Mouse (Mus musculus) kidney, postnatal 14 days (tissue): ENCODE data around the gene Phf11a.
A peak's percentile ranks its signal among the peaks of the same experiment; 100 is the strongest.
"Not testable (repeated sequence)": the region's sequence is repeated elsewhere in the genome, so short reads cannot be mapped to it uniquely, and the experiment has no call there.

ENCODE experiments used
- DNase-seq: peaks from one replicate; pipeline ENCODE4 v3.0.0; 2022; ENCODE audit warnings: mixed read lengths

Gene Phf11a

DNA sequence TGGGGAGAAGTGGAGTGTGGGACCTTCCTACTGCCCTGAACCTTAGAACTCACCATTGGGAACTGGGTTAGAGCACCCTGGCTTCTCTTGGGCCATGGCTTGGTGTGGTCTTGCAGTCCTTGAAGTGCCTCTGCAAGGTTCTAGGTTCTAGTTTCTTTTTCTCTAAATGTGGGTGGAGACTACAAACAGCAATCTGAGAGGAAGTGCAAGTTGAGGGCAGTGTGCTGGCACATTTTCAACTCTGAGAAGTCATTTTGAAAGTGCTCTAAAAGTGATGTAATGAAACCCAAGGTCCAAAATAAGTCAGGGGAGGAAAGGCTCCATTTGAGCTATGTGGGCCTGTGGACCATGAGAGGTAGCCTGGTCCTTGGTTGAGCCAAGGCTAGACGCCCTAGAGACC, at the start of gene Phf11a:
Phf11a (minus strand) TSS at position 132 of the 400 bp plus-strand sequence.
- DNase-seq = not testable (repeated sequence)

DNA sequence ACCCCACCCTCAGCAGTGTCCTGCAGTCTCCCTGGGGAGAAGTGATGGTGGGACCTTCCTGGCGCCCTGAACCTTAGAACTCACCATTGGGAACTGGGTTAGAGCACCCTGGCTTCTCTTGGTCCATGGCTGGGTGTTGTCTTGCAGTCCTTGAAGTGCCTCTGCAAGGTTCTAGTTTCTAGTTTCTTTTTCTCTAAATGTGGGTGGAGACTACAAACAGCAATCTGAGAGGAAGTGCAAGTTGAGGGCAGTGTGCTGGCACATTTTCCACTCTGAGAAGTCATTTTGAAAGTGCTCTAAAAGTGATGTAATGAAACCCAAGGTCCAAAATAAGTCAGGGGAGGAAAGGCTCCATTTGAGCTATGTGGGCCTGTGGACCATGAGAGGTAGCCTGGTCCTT, 43.9 kb upstream of the Phf11a start, which contains the start of gene Phf11b:
Phf11b (minus strand) TSS at position 163 of the 400 bp plus-strand sequence.
- DNase-seq = peak; percentile 2

DNA sequence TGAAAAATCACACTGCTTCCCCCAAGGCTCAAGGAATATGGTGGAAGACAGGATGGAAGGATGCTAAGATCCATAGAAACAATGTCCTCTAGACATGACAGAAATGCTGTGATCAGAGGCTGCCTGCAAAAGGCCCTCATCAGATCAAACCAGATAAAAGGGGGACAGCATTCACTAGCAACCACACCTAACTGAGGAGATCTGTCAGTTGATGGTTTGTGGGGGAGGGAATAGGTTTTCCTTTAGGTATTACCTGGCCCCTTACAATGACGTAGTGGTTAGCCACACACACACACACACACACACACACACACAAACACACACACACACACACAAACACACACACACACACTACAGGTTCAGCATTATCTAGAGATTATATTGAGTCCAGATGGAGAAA, 42.2 kb upstream of the Phf11a start:
- no peak for DNase-seq

DNA sequence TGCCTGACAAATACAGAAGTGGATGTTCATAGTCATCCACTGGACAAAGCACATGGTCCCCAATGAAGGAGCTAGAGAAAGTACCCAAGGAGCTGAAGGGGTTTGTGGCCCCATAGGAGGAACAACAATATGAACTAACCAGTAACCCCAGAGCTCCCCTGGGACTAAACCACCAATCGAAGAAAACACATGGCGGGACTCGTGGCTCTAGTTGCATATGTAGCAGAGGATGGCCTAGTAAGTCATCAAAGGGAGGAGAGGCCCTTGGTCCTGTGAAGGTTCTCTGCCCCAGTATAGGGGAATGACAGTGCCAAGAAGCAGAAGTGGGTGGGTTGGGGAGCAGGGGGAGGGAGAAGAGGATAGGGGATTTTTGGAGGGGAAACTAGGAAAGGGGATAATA, 38.7 kb upstream of the Phf11a start:
- not testable (repeated sequence) for DNase-seq

DNA sequence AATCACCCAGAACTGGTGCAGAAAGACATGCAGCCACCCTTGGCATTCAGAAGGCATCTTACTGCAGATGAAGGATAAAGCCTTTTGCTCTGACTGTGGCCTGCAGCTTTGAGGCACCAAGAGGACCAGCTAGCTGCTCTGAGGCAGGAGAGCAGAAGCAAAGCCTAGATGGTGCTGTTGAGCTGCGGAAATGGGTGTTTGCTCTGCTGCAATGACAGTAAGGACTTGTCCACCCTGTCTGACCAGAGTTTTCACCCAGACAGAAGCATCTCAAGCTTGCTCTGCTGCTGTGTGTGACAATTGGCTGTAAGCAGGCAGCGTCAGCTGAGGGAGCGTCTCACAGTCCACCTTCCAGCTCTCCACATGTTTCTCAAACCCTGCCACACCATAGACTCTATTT, 33.2 kb upstream of the Phf11a start:
- peak; percentile 21 for DNase-seq

DNA sequence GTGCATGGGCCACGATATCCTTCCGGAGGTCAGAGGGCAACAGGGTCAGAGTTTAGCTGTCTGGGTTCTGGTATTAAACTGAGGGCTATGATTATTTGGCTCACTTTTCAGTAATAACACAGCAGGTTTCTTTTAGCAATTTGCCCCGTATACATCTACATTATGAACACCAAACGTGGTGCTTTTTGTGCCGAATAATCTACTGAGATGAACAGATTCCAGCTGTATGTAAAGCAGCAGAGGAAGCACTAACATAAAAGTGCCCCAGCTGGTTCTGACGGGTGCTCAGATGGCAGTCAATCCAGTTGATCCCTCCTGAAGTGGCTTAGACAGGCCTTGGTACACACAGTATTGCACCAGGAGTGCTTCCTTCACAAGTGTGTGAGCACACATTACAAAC, 22.6 kb upstream of the Phf11a start:
- not testable (repeated sequence) for DNase-seq

DNA sequence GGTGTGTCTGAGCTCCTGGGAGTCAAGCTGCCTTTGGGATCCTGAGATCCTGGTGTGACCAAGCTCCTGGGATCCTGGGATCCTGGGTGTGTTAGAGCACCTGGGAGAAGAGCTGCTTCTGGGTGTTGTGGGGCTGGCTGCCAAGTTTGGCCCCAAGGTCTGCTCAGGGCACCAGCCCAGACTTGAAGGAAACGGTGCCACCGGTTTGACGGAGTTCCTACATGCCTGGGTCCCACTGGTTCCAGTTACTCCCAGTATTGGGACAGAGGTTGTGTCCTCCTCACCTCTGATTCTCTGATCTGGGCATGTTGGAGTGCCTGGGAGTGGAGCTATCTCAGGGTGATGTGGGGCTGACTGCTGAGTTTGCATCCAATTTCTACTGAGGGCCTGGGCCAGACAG, 21.7 kb upstream of the Phf11a start:
- not testable (repeated sequence) for DNase-seq

DNA sequence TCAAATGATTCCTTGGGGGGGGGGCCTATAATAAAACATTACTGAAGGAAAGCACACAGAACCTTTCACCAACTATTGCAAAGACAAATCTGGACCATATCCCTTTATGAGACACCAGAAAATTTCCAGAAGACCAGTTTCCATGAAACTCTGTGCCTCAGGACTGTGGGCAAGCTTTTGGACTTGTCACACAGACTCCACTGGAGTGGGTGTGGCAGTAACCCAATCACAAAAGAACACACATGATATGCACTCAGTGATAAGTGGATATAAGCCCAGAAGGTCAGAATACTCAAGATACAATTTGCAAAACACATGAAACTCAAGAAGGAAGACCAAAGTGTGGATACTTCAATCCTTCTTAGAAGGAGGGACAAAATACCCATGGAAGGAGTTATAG, 5.6 kb downstream of the Phf11a start:
- DNase-seq = not testable (repeated sequence)

DNA sequence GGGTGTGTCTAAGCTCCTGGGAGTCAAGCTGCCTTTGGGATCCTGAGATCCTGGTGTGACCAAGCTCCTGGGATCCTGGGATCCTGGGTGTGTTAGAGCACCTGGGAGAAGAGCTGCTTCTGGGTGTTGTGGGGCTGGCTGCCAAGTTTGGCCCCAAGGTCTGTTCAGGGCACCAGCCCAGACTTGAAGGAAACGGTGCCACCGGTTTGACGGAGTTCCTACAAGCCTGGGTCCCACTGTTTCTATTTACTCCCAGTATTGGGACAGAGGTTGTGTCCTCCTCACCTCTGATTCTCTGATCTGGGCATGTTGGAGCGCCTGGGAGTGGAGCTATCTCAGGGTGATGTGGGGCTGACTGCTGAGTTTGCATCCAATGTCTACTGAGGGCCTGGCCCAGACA, 22.4 kb downstream of the Phf11a start:
- DNase-seq = not testable (repeated sequence)

DNA sequence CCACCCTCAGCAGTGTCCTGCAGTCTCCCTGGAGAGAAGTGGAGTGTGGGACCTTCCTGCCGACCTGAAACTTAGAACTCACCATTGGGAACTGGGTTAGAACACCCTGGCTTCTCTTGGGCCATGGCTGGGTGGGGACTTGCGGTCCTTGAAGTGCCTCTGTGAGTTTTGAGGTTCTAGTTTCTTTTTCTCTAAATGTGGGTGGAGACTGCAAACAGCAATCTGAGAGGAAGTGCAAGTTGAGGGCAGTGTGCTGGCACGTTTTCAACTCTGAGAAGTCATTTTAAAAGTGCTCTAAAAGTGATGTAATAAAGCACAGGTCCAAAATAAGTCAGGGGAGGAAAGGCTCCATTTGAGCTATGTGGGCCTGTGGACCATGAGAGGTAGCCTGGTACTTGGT, 37.3 kb downstream of the Phf11a start, which contains the start of gene Gm6904:
Gm6904 (minus strand) TSS at position 161 of the 400 bp plus-strand sequence.
- DNase-seq = peak; percentile 8

DNA sequence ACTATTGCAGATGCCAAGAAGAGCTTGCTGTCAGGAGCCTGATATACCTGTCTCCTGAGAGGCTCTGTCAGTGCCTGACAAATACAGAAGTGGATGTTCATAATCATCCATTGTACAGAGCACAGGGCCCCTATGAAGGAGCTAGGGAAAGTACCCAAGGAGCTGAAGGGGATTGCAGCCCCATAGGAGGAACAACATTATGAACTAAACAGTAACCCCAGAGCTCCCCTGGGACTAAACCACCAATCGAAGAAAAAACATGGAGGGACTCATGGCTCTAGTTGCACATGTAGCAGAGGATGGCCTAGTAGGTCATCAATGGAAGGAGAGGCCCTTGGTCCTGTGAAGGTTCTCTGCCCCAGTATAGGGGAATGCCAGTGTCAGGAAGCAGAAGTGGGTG, 41.5 kb downstream of the Phf11a start:
- DNase-seq = not testable (repeated sequence)

DNA sequence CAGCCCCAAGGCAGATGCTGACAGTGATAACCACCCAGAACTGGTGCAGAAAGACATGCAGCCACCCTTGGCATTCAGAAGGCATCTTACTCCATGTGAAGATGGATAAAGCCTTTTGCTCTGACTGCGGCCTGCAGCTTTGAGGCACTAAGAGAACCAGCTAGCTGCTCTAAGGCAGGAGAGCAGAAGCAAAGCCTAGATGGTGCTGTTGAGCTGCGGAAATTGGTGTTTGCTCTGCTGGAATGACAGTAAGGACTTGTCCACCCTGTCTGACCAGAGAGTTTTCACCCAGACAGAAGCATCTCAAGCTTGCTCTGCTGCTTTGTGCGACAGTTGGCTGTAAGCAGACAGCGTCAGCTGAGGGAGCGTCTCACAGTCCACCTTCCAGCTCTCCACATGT, 47.0 kb downstream of the Phf11a start:
- peak; percentile 16 for DNase-seq

DNA sequence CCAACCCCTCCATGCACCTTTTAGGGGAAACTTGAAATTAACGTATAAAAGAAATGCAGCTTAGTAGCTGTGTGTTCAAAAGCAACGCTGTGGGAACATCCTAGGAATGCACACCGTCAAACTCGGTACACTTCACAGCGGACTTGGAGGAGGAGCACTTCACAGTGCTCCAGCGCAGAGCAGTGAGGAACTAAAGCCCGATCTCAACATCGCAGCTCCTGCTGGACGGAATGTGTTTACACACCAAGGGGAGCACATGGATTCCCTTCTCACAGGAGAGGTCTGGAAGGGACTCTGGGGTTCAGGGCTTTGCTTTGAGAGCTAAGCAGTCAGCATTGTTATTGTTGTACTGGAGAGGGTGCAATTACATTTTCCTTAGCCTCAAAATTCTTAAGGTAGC, 63.7 kb downstream of the Phf11a start:
- DNase-seq = no peak

DNA sequence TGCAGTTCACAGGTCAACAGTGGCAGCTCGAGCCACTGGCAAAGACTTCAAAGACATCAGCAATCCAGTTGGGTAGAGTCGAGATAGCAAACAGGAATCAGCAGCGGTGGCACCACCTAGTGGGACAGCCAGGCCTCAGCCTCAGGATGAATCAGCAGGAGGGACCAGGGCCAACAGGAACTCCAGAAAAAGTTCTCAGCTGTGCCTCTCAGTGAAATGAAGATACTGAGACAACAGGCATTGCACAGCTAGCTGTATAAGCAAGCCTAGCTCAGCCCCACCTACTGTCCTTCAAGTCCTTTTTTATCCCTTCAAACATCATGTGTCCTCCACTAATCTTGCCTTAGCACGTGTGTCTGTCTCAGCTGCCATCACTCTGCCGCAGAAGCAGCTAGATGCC, 65.3 kb downstream of the Phf11a start:
- peak; percentile 6 for DNase-seq

DNA sequence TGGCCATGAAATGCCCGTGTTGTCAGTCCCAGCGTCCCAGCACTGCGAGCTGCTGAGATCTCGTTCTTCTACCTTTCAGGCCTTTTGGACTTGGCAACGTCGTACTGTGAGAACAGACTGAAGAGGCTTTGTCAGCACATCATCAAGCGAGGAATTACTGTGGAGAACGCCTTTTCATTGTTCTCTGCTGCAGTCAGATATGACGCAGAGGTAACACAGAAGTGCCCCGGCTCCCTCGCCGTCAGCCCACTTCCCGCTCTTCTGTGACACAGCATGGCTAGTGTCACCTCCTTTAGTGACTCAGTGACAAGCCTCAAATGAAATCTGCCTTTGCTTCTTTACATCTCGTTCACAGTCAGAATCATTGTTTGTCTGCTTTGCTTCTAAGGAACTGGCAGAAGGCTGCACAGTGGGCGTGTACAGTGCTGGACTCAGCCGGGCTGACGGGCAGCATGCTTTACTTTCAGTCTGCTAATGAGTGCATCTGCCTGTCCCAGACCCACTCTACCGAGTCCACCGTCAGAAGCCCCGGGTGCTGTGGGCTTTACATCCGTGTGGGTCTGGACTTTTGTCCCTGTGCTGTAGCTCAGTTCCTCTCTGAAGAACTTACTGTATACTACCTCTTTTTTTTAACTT, 66.9 kb downstream of the Phf11a start:
- DNase-seq = no peak

DNA sequence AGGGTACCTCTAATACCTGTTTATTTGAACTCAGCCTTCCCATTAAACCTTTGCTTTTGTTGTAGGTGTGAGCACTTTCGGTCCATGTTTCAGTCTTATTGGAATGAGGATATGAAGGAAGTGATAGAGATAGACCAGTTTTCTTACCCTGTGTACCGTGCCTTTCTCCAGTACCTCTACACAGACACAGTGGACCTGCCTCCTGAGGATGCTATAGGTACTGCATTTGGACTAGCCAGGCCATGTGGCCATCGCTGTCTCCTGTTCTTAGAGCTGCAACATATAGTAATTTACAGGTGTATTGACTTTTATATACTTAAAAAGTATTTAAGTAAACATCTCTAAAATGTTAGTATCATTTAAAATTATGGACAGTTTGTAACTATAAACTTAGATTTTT, 67.5 kb downstream of the Phf11a start:
- DNase-seq = no peak
